Comparison of ENCODE assay signal across 21 mouse cellular contexts in genomic region chr5:8077481-8077880, GRCm38 (mm10). TPM values are rescaled to one million over a fixed set of nuclear protein-coding genes. Genes with fewer than 3 reads are reported as not detected.
A peak's percentile ranks its signal among the peaks of the same experiment; 100 is the strongest.
DNase-seq lines count a peak whose midpoint lies in the region; ATAC-seq and TF ChIP-seq lines count a peak whose summit lies in the region.
"Had no signal": no experiment of that assay in that cellular context is flagged by ENCODE, and none has a peak within 500 bp of the region (broad histone marks: within the 10 kb centered on the region; RNA-seq: fewer than 3 reads in every experiment).

No protein-coding gene starts in this region.

- TF ChIP-seq CTCF in midbrain, postnatal 0 days (IDR thresholded peaks at IDR 0.05), result no peak

- H3K27me3 ChIP-seq in midbrain, embryonic 11.5 days (ENCODE audit: control insufficient read depth, insufficient read depth, low read length), result no peaks in the 10 kb centered on the region
- no peaks in the 10 kb centered on the region for H3K27me3 ChIP-seq in midbrain, postnatal 0 days (ENCODE audit: insufficient read depth, low read length)
- H3K27me3 ChIP-seq: embryonic facial prominence, embryonic 12.5 days; embryonic facial prominence, embryonic 15.5 days; forebrain, embryonic 12.5 days had no signal

- no peak overlapping the region for H3K4me2 ChIP-seq in midbrain, embryonic 11.5 days
- no peak overlapping the region for H3K4me2 ChIP-seq in midbrain, postnatal 0 days (ENCODE audit: low read depth, low read length, poor library complexity, severe bottlenecking)
- H3K4me2 ChIP-seq: embryonic facial prominence, embryonic 12.5 days; embryonic facial prominence, embryonic 15.5 days; forebrain, embryonic 12.5 days had no signal

- no peak overlapping the region for H3K4me3 ChIP-seq in midbrain, embryonic 11.5 days (ENCODE audit: low read depth, low read length)
- no peak overlapping the region for H3K4me3 ChIP-seq in midbrain, postnatal 0 days (ENCODE audit: low read depth, low read length)
- H3K4me3 ChIP-seq: embryonic facial prominence, embryonic 12.5 days; embryonic facial prominence, embryonic 15.5 days; erythroblast, embryonic 14.5 days; forebrain, embryonic 10.5 days; forebrain, embryonic 12.5 days had no signal

- no peaks in the 10 kb centered on the region for H3K4me1 ChIP-seq in midbrain, embryonic 11.5 days (ENCODE audit: control insufficient read depth, insufficient read depth, low read length)
- H3K4me1 ChIP-seq in midbrain, postnatal 0 days (ENCODE audit: insufficient read depth, low read length), result no peaks in the 10 kb centered on the region
- H3K4me1 ChIP-seq: embryonic facial prominence, embryonic 12.5 days; embryonic facial prominence, embryonic 15.5 days; forebrain, embryonic 10.5 days; forebrain, embryonic 12.5 days had no signal

- 90% methylated on average over 8 of the region's 8 CpGs for WGBS in midbrain, embryonic 11.5 days
- 87% methylated on average over 8 of the region's 8 CpGs for WGBS in midbrain, postnatal 0 days

- no peak overlapping the region for H3K27ac ChIP-seq in midbrain, embryonic 11.5 days (ENCODE audit: low read depth, low read length)
- no peak overlapping the region for H3K27ac ChIP-seq in midbrain, postnatal 0 days (ENCODE audit: low read depth, low read length)
- H3K27ac ChIP-seq: embryonic facial prominence, embryonic 12.5 days; embryonic facial prominence, embryonic 15.5 days; forebrain, embryonic 10.5 days; forebrain, embryonic 12.5 days had no signal

- ATAC-seq in midbrain, embryonic 11.5 days (ENCODE audit: low FRiP score), result no peak
- ATAC-seq in midbrain, postnatal 0 days (ENCODE audit: low FRiP score), result no peak
- ATAC-seq: forebrain, embryonic 14.5 days; forebrain, embryonic 16.5 days had no signal

- no peaks in the 10 kb centered on the region for H3K36me3 ChIP-seq in midbrain, embryonic 11.5 days (ENCODE audit: control insufficient read depth, insufficient read depth, low read length)
- peaks cover 8% of the 10 kb centered on the region; the same call in 1 of the 2 replicates for H3K36me3 ChIP-seq in midbrain, postnatal 0 days (ENCODE audit: insufficient read depth, low read length)
- H3K36me3 ChIP-seq: forebrain, embryonic 12.5 days had no signal

- no peak overlapping the region for H3K9ac ChIP-seq in midbrain, embryonic 11.5 days (ENCODE audit: low read length)
- H3K9ac ChIP-seq in midbrain, postnatal 0 days (replicated peaks; ENCODE audit: low read length, poor library complexity, severe bottlenecking), result no peak overlapping the region
- H3K9ac ChIP-seq: embryonic facial prominence, embryonic 12.5 days; embryonic facial prominence, embryonic 15.5 days; forebrain, embryonic 12.5 days had no signal

- no peaks in the 10 kb centered on the region for H3K9me3 ChIP-seq in midbrain, embryonic 11.5 days (ENCODE audit: control insufficient read depth, low read length)
- H3K9me3 ChIP-seq in midbrain, postnatal 0 days (ENCODE audit: low read length), result no peaks in the 10 kb centered on the region
- H3K9me3 ChIP-seq: embryonic facial prominence, embryonic 12.5 days; embryonic facial prominence, embryonic 15.5 days; forebrain, embryonic 10.5 days; forebrain, embryonic 12.5 days had no signal

- DNase-seq in heart, adult 11 months, result peak; percentile 57
- no peak for DNase-seq in heart, adult 8-10 months (ENCODE audit: low spot score)
- peak; percentile 78 for DNase-seq in midbrain, embryonic 11.5 days (ENCODE audit: low spot score, missing footprints)
- no peak for DNase-seq in midbrain, postnatal 0 days (ENCODE audit: low spot score)
- DNase-seq: adrenal gland, adult 2 months; adrenal gland, postnatal 10 days; adrenal gland, postnatal 25 days; cerebellum, adult 11 months; cerebellum, adult 18-20 months; cerebellum, adult 8-10 months; cerebellum, adult 9-11 months; cerebellum, postnatal 14 days; cerebellum, postnatal 36 days; embryo, embryonic 11 days had no signal

RNA-seq across cellular contexts. Expression of gene Sri, which starts 31.6 kb away (rescaled TPM):
- 10 to 100 TPM; 68.6 to 86.7 (median 75.1) TPM for total RNA-seq in heart, adult 8-10 months (2022)
- polyA plus RNA-seq in midbrain, embryonic 11.5 days (2014; fragmentation: Nextera tagmentation; extraction: Ambion mirVana), result 162 and 167 TPM in 2 replicates
- total RNA-seq in midbrain, postnatal 0 days (2014; rRNA removed), result 84.3 and 85.6 TPM in 2 replicates
- polyA plus RNA-seq in midbrain, postnatal 0 days (2015; fragmentation: Nextera tagmentation; extraction: Ambion mirVana), result 136 and 150 TPM in 2 replicates

Comparison
In these comparisons a context has a peak if more than half of its experiments do, and no peak if none do; other contexts are left out.
1. DNase-seq: peak in heart, adult 11 months (single experiment) and midbrain, embryonic 11.5 days (single experiment); none in heart, adult 8-10 months (single experiment) and midbrain, postnatal 0 days (single experiment).